Mouse (Mus musculus) 416B (cell line): ENCODE data around the gene Cyp4f17.
"Not testable (repeated sequence)": the region's sequence is repeated elsewhere in the genome, so short reads cannot be mapped to it uniquely, and the experiment has no call there.

Source experiments
- DNase-seq: peaks from one replicate; pipeline ENCODE4 v3.0.0; 2011; ENCODE audit warnings: low read depth

The Cyp4f17 gene

DNA sequence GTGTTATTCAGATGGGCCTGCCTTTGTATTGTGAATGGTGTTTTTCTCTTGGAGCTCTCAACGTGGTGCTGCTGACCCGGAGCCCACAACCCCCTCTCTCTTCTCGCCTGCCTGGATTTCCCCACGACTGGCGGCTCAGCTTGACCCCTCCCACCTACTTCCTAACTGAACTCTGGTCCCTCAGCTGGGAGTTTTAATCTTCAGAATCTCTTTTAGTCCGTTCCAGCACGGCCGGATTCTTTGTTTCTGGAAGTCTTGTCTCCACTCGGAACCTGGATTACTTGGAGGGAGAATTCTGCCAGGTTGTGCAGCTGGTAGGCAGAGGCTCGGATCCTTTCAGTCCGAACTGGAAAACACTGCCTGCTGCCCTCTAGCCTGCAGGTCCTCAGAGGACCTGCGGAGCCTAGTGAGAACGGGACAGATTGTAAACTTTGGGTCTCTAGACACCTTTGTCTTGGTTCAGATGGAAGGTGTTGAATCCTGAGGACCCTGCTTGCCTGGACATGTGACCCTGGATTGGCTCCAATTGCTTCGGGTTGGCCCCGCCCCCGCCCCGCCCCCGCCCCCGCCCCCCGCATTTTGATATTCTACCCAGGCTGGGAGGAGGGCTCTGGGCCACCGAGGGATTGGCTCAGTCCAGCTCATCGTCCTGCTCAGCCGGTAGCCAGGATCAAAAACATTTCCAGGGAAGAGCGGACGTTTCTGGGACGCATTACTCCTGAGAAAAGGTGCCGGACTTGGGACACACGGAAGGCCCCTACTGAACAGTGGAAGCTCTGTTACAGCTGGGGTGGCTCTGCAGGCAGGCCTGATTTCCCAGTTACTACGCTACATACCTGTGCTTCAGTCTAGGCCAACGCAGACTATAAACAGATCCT lies at the start of gene Cyp4f17:
TSS of gene Cyp4f17 (plus strand) at position 200 of the 878 bp plus-strand sequence.
- DNase-seq, result no peak

DNA sequence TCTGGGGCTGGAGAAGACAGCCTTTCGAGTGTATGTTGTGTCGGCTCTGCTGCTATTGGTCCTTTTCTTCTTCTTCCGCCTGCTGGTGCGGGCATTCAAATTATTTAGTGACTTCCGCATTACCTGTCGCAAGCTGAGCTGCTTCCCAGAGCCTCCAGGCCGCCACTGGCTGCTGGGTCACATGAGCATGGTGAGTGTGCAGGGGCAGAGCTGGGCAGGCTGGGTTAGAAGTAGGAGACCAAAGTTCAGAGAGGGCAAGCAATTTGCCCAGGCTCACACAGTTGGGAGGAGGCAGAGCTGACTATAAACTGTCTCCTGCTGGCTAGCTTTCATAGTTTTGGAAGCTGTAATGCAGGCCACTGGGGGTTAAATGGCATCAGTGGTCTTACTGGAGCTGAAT lies 37.4 kb upstream of the Cyp4f17 start:
- DNase-seq, result no peak

DNA sequence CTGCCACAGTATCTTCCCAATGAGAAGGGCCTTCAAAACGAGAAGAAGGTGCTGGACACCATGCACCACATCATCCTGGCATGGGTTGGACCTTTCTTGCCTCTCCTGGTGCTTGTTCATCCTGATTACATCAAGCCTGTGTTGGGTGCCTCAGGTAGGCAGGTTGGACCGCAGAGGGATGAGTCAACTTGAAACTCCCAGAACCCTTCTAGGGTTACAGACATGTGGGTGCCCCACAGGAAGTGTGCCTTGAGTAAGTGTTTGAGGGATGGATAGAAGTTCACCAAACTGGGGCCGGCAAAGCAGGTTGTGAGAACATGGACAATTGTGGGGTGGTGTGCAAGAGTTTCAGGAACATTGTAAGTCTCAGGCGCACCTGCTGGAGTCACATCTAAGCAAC lies 35.1 kb upstream of the Cyp4f17 start:
- no peak for DNase-seq

DNA sequence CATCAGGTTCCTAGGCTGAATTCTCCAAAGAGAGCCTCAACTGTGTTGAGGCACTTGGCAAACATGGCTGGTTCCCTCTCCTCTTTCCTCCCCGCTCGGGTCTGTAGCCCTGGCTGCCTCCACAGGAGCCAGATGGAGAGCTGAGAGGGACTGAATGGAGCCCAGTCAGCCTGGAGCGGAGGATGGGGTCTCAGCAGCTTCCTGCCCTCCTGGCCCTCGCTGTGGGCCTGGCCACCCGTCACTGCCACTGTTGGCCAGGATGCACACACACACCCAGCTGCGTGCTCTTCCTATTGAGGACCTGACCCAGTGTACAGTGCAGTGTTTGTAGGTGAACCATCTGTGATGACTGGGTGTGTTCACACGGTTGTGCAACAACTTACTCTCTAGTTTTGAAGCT lies 33.7 kb upstream of the Cyp4f17 start:
- no peak for DNase-seq

DNA sequence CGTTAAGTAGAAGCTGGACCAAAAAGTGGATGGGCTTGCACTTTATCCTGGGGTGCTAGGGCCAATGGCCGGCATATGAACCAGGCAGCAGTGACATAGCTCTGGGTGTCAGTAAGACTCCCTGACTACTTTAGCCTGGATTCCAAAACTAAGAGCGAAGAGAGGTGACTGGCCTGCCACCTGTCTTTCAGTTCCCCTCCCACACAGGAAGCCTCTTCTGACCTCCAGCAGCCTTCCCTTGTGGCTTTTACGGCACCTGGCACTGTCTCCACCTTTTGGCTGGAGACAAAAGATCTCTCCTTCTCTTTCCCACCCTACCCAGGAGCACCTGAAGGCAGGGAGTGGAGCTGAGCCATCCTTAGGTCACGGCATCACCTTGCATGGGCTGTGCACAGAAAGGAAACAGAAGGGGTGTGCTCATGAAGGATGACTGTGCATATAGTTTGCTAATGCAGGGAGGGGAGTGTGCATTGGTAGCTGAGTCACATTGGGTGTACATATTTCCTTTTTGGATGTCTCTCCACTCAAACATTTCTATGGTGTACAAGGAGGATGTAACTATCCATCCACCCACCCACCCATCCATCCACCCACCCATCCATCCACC lies 30.8 kb upstream of the Cyp4f17 start:
- no peak for DNase-seq

DNA sequence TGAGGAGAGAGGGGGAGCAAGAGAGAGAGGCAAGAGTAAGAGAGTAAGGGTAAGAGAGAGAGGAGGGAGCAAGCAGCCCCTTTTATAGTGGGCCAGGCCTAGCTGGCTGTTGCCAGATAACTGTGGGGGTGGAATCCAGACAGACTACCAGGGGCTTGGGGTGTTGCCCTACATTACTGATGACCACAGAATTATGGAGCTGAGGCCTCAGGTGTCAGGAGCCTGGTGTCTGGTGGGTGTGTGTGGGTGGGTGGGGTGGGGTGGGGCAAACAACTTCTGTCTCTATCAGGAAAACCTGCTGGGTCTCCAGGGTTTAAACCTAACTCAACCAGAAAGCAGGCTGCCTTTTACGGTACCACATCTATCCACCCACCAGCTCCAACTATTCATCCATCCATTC lies 28.6 kb upstream of the Cyp4f17 start:
- DNase-seq, result no peak

DNA sequence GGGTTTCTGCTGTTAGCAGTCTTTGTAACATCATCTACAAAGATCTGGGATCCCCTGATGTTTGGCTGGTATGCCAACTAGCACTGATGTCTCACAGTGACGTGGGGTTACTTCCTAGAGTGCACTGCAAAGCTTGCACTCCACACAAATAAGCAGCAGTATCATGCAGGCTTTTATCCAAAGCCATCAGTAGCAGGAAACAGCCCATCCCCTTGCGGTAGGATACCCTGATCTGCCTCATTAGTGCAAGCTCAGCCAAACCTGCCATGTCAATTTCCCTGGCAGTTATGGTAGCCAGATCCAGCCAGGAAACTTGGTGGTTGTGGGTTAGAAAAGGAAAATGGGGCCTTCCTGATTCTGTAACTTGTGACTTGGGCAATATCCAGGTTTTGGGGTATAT lies 27.1 kb upstream of the Cyp4f17 start:
- peak; percentile 60 for DNase-seq

DNA sequence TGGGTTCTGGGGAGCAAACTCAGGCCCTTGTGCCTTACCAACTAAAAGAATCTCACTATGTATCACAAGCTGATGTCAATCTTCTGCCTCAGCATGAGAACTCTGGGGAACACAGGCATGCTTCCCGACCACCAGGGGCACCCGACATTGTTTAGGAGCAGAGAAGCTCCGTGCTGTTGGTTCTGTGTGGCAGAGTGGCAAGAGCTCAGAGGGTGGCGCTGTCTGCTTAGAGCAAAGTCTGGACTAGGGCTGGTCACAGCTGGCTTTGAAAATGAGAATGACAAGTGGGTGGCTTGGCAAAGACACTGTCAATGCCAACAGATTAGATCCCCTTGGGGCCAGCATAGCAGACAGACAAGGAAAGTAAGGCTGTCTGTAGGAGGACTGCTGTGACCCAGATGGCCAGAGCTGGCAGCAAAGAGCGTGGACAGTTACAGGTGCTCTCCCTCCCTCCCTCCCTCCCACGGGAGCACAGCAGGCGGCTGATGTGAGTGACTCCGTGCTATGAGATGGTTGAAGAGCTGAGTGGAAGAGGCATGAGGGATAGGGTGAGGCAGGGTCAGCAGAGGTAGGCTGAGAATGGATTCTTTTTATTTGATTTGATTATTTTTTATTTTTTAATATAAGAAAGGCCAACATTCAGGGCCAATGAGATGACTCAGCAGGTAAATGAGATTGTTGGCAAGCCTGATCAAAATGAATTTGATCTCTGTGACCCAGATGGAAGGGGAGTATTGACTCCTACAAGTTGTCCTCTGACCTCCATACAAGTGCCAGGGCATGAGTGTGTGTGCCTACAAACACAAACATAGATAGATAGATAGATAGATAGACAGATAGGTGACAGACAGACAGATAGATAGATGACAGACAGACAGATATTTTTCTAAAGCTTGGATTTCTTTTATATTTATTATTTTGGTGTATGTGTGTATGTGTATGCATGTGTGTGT lies 26.0 kb upstream of the Cyp4f17 start:
- DNase-seq, result peak; percentile 33

DNA sequence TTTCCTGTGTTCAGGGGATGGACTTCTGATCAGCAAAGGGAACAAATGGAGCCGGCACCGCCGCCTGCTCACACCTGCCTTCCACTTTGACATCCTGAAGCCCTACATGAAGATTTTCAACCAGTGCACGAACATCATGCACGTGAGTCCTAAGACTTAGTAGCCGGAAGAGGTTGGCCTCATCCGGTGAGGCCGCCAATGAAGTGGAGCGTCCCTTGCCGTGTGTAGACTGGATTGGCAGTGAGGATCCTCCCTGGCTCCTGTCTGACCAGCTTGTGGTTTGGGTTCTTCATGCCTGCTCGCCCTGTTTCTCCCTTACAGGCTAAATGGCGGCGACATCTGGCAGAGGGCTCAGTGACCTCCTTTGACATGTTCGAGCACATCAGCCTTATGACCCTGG lies 24.1 kb upstream of the Cyp4f17 start:
- no peak for DNase-seq

DNA sequence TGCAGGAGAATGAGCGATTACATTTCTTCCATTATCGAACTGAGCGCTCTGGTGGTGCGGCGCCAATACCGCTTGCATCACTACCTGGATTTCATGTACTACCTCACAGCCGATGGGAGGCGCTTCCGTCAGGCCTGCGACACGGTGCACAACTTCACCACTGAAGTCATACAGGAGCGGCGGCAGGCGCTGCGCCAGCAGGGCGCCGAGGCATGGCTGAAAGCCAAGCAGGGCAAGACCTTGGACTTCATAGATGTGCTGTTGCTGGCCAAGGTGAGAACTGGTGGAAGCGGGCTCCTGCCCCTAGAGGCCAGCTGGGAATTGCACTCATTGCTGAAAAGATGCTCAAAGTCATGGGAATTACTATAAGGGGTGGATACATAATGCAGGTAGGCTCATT lies 22.6 kb upstream of the Cyp4f17 start:
- DNase-seq, result peak; percentile 40

DNA sequence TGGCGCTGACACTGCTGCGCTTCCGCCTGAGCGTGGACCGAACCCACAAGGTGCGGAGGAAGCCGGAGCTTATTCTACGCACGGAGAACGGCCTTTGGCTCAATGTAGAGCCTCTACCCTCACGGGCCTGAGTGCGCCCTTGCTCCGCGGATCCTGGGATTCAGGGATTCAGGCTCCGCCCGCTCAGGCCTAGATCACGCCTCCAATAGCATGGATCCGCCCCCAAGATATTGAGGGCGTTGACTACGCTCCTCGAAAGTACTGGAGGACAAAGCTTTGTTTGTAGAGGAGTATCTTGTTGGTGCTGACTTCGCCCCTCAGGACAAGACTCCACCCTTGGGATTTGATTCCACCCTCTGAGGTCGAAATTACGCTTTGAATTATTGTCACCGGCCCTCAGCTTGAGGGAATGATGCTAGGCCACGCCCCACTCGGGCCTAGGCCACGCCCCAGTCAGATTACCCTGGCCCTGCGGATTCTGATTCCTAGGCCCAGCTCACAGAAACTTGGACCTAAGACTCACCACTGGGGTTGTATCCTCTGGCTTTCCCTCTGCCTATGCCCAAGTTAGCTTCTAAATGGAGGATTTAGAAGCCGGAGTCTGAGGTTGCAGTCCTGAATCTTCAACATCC lies 13.4 kb upstream of the Cyp4f17 start:
- no peak for DNase-seq

DNA sequence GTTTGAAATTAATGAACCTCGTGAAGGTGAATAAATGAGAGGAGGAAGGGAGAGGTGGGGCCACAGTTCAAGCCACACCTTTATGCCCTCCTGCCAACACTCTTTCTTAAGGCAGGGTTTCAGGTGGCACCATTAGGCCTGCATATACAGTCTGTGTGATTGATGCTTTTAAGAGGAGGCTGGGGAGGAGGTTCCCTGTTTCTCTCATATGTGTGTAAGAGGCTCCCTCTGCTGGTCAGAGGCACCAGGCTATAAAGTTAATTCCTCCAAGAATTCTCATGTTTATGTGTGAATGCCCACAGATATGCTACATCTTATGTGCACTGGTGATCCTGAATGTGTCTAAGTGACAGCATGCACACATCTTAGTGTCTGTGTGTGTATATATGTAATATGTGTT lies 11.2 kb upstream of the Cyp4f17 start:
- DNase-seq, result peak; percentile 81

DNA sequence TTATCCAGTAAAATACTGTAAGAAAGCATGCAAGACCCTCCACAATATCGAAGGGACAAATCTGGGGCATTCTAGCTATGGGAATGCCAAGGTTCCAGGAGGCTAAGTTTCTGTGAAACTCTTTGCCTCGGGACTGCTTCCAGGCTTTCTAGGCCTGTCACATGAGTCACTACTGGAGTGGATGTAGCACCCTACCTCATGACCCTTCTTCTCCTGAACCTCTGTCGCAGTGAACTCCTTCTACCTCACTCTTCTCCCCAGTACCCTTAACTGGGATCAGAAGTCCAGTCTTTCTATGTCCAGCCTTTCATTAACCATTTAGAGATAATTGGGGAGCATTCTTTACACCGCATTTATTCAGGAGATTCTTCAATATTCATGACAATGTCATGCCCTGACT lies 5.3 kb upstream of the Cyp4f17 start:
- not testable (repeated sequence) for DNase-seq

DNA sequence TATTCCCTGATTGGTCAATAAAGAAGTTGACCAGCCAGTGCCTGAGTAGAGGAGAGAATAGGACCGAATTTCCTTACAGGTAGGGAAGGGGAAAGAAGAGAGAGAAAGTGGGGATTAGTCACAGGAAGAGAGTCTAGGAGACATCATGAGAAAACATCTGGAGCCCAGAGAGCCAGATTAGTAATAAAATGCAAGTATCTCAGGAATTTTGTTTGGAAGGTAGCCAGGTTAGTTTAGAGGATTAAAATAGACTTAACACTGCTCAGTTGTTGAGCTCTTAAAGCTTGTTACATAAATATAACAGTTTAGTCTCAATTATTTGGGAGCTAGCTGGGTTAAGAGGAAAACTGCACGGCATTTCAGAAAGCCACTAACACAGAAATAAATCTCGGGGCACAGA lies 4.8 kb upstream of the Cyp4f17 start:
- no peak for DNase-seq

DNA sequence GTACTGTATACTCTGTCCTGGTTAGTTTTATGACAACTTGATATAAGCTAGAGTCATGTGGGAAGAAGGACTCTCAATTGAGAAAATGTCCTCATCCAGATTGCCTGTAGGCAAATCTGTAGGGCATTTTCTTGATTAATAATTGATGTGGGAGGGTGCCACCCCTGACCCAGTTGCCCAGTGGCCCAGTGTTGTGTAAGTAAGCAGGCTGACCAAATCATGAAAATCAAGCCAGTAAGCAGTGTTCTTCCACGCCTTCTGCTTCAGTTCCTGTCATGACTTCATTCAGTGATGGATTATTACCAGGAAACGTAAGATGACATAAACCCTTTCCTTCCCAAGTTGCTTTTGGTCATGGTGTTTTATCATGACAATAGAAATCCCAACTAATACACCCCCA lies 2.7 kb upstream of the Cyp4f17 start:
- no peak for DNase-seq

DNA sequence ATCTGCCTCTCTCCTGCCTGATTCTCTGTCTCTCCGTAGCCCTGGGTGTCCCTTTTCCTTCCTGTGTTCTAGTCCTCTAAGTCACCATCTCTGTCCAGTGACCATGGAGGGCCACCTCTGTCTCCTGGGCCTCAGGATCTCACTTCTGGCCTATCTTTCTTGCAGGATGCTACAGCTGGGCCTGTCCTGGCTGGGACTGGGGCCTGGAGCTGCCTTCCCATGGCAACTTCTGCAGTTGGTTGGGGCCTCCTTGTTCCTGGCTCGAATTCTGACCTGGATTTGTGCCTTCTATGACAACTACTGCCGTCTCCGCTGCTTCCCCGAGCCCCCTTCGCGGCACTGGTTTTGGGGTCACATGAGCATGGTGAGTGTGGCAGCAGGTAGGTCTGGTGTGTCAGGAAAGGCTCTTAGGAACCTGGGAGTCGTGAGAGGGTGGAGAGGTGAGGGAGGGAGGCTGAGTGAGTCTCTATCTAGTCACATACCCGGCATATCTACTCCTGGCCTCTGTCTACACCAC lies 937 bp downstream of the Cyp4f17 start:
- DNase-seq, result no peak

DNA sequence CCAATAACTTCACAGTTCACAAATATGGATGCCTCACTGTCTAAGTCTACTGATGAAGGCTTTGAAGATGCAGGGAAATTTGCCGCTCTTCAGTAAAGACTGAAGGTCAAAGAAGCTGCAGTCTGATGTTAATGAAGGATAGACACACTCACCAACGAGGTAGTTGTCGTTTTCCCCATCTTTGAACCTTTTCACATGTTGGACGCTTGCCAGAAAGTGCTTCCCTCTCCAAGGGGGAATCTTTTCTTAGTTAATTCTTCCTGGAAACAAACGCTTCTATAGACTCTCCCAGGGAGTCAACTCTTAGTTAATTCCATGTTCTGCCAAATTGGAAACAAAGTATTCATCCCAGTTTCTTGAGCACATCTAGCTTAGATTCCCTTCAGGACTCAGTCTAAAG lies 10.3 kb downstream of the Cyp4f17 start:
- DNase-seq, result no peak

DNA sequence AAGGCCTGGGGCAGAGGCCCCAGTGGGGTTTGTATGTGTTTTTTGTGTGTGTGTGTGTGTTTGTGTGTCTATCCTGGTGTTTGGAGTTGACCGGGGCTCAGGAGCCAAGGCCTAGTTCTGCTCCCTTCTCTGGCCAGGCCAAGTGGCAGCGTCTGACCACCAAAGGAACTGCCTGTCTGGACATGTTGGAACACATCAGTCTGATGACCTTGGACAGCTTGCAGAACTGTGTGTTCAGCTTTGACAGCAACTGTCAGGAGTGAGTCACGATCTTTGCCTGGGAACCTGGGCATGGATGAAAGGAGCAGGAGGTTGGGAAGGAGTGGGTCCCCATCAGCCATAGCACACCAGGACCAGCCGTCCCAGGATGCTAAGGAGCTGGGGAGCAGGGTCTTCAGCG lies 16.1 kb downstream of the Cyp4f17 start:
- peak; percentile 34 for DNase-seq

DNA sequence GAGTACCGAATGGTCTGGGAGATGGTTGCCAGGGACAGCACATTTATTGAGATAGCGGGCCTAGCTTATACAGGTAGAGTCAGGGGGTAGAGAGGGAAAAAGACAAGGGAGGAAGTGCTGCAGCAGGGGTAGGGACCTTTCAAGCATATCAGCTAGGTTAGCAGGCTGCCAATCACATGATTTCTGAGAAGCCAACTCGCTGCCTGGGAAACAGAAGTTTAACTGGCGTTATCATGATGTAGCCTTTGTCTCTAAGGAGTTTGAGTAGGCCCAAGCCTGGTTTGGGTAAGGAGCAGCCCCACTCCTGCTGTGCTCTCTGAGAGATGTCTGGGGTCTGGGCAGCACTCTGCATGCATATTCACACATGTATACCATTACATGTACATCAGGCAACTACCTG lies 16.5 kb downstream of the Cyp4f17 start:
- no peak for DNase-seq

DNA sequence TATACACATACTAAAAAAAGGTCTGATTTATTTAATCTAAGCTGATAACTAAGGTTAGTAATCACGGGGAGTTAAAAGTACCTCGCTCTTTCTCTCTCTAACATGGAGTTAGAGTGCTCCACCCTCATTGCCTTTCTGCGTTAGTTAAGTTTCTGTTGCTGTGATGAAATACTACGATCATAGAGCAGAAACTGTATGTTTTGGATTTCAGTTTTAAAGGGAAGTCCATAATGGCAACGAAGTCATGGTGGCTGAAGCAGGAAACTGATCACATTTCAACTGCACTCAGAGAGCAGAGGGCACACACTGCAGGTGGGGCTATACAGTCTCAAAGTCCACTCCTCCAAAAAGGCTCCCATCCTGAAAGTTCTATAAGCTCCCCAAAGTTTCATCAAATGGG lies 17.0 kb downstream of the Cyp4f17 start:
- DNase-seq, result no peak

DNA sequence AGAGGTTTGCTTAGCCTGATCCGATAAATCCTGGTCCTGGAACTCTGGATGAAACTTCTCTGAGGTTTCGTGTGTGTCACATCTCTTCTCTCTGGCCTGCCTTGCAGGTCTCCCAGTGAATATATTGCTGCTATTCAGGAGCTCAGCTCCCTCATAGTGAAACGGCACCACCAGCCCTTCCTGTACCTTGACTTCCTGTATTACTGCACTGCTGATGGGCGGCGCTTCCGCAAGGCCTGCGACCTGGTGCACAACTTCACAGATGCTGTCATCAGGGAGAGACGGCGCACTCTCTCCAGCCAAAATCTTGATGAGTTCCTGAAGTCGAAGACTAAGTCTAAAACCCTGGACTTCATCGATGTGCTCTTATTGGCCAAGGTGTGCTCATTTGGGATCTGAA lies 18.0 kb downstream of the Cyp4f17 start:
- DNase-seq, result no peak

DNA sequence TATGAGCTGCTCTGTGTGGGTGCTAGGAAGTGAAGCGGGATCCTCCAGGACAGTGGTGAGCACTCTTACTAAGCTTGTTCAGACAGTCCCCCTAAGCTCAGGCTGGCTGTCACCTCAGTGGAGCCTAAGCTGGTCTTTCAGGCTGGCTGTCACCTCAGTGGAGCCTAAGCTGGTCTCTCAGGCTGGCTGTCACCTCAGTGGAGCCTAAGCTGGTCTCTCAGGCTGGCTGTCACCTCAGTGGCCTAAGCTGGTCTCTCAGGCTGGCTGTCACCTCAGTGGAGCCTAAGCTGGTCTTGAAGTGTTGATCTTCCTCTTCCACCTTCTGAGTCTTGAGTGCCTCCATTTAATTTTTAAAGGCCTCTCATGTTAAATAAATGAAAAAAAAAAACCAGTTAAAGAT lies 20.5 kb downstream of the Cyp4f17 start:
- DNase-seq, result not testable (repeated sequence)
